Mouse (Mus musculus): Measurements from ENCODE around the gene Slfn1. TPM values are rescaled to one million over a fixed set of nuclear protein-coding genes. Genes with fewer than 3 reads are reported as not detected.
"Not testable (repeated sequence)": the region's sequence is repeated elsewhere in the genome, so short reads cannot be mapped to it uniquely, and the experiment has no call there.

Gene Slfn1
- polyA plus RNA-seq, 1 experiment from 2014 or later: 0.41 TPM

GRCm38 (mm10) chr11:83121131-83121685, 4.6 kb downstream of the Slfn1 start:
- H3K9me3 ChIP-seq: no peaks in the 10 kb centered on the region
- no peak overlapping the region for H3K27ac ChIP-seq
- no peak overlapping the region for H3K4me3 ChIP-seq
- H3K4me1 ChIP-seq: no peaks in the 10 kb centered on the region
- H3K9ac ChIP-seq: no peak overlapping the region
- no peaks in the 10 kb centered on the region for H3K36me3 ChIP-seq
- no peaks in the 10 kb centered on the region for H3K27me3 ChIP-seq
- no peak overlapping the region for H3K4me2 ChIP-seq
- 89% methylated on average over 3 of the region's 3 CpGs for WGBS
- no peak for ATAC-seq (ENCODE audit: insufficient number of reproducible peaks, low FRiP score, low TSS enrichment, low read depth)

- H3K27me3 ChIP-seq: no peaks in the 10 kb centered on the region
- no peaks in the 10 kb centered on the region for H3K4me1 ChIP-seq
- no peaks in the 10 kb centered on the region for H3K36me3 ChIP-seq
- H3K9me3 ChIP-seq: no peaks in the 10 kb centered on the region
- H3K9ac ChIP-seq: no peak overlapping the region
- no peak overlapping the region for H3K27ac ChIP-seq
- H3K4me3 ChIP-seq: no peak overlapping the region
- 75% methylated on average over 4 of the region's 4 CpGs for WGBS
- ATAC-seq (ENCODE audit: insufficient number of reproducible peaks, low FRiP score, low TSS enrichment, low read depth): no peak
- H3K4me2 ChIP-seq: no peak overlapping the region
These were observed 6.5 kb downstream of the Slfn1 start for GRCm38 (mm10) chr11:83123198-83123597.

- no peaks in the 10 kb centered on the region for H3K36me3 ChIP-seq
These were observed 8.3 kb downstream of the Slfn1 start for GRCm38 (mm10) chr11:83124906-83125305.

GRCm38 (mm10) chr11:83125633-83126032, 9.0 kb downstream of the Slfn1 start:
- H3K27me3 ChIP-seq; H3K4me2 ChIP-seq; ATAC-seq (ENCODE audit: insufficient number of reproducible peaks, low FRiP score, low TSS enrichment, low read depth); H3K27ac ChIP-seq; H3K4me1 ChIP-seq; H3K9ac ChIP-seq; H3K9me3 ChIP-seq; H3K36me3 ChIP-seq; H3K4me3 ChIP-seq: not testable (repeated sequence)
- WGBS: 100% methylated on average over 1 of the region's 1 CpGs

More at GRCm38 (mm10) chr11:83124906-83125305, 8.3 kb downstream of the Slfn1 start:
- no peak for ATAC-seq (ENCODE audit: insufficient number of reproducible peaks, low FRiP score, low TSS enrichment, low read depth)
- Histone ChIP-seq H3K4me2 (no peak overlapping the region), H3K27me3 (no peaks in the 10 kb centered on the region), H3K27ac (no peak overlapping the region), H3K4me3 (no peak overlapping the region), H3K9me3 (no peaks in the 10 kb centered on the region), H3K4me1 (no peaks in the 10 kb centered on the region), H3K9ac (no peak overlapping the region)
- whole genome bisulfite sequencing: 72% methylated on average over 2 of the region's 2 CpGs

GRCm38 (mm10) chr11:83137253-83137652, 20.6 kb downstream of the Slfn1 start:
- not testable (repeated sequence) for ATAC-seq (ENCODE audit: insufficient number of reproducible peaks, low FRiP score, low TSS enrichment, low read depth); H3K4me3 ChIP-seq; H3K9ac ChIP-seq; H3K4me1 ChIP-seq; H3K27me3 ChIP-seq; H3K4me2 ChIP-seq; H3K9me3 ChIP-seq; H3K27ac ChIP-seq; H3K36me3 ChIP-seq
- WGBS: 100% methylated on average over 1 of the region's 2 CpGs

GRCm38 (mm10) chr11:83148939-83149338, 32.3 kb downstream of the Slfn1 start:
- not testable (repeated sequence) for H3K4me1 ChIP-seq; H3K27ac ChIP-seq; H3K27me3 ChIP-seq; H3K4me3 ChIP-seq; H3K4me2 ChIP-seq; H3K9me3 ChIP-seq; ATAC-seq (ENCODE audit: insufficient number of reproducible peaks, low FRiP score, low TSS enrichment, low read depth); H3K9ac ChIP-seq; H3K36me3 ChIP-seq
- WGBS: no CpG with 5 or more reads among the region's 1 CpGs

Other genes with a start within 250 kb of the Slfn1 start
- 11.4 and 12.5 TPM in 2 replicates for gene Rffl, start 245.6 kb upstream of the Slfn1 start, polyA plus RNA-seq (2015; fragmentation: Nextera tagmentation; extraction: Ambion mirVana)
- gene Rad51d, start 226.2 kb upstream of the Slfn1 start, polyA plus RNA-seq (2015; fragmentation: Nextera tagmentation; extraction: Ambion mirVana): 12.7 and 15.4 TPM in 2 replicates
- 0.12 and 0.37 TPM in 2 replicates for gene Fndc8, start 224.7 kb upstream of the Slfn1 start, polyA plus RNA-seq (2015; fragmentation: Nextera tagmentation; extraction: Ambion mirVana)
- gene Nle1, start 208.4 kb upstream of the Slfn1 start, polyA plus RNA-seq (2015; fragmentation: Nextera tagmentation; extraction: Ambion mirVana): 31.6 and 32.4 TPM in 2 replicates
- gene Unc45b, start 206.3 kb upstream of the Slfn1 start, polyA plus RNA-seq (2015; fragmentation: Nextera tagmentation; extraction: Ambion mirVana): 15.6 and 35.8 TPM in 2 replicates
- 3.1 and 3.4 TPM in 2 replicates for gene Slfn5, start 165.5 kb upstream of the Slfn1 start, polyA plus RNA-seq (2015; fragmentation: Nextera tagmentation; extraction: Ambion mirVana)
- gene Slfn9, start 125.0 kb upstream of the Slfn1 start, polyA plus RNA-seq (2015; fragmentation: Nextera tagmentation; extraction: Ambion mirVana): 15.0 and 18.5 TPM in 2 replicates
- gene Slfn8, start 96.0 kb upstream of the Slfn1 start, polyA plus RNA-seq (2015; fragmentation: Nextera tagmentation; extraction: Ambion mirVana): 0.68 and 0.87 TPM in 2 replicates
- gene Slfn2, start 51.7 kb upstream of the Slfn1 start, polyA plus RNA-seq (2015; fragmentation: Nextera tagmentation; extraction: Ambion mirVana): 5.0 and 6.3 TPM in 2 replicates
- 0.30 and 0.31 TPM in 2 replicates for gene Slfn4, start 58.3 kb downstream of the Slfn1 start, polyA plus RNA-seq (2015; fragmentation: Nextera tagmentation; extraction: Ambion mirVana)
- 0.93 and 1.0 TPM in 2 replicates for gene Slfn3, start 74.5 kb downstream of the Slfn1 start, polyA plus RNA-seq (2015; fragmentation: Nextera tagmentation; extraction: Ambion mirVana)
- gene Slfn14, start 169.9 kb downstream of the Slfn1 start, polyA plus RNA-seq (2015; fragmentation: Nextera tagmentation; extraction: Ambion mirVana): 0.10 and 0.18 TPM in 2 replicates
- 47.8 and 48.9 TPM in 2 replicates for gene Ap2b1, start 182.2 kb downstream of the Slfn1 start, polyA plus RNA-seq (2015; fragmentation: Nextera tagmentation; extraction: Ambion mirVana)
- gene Pex12, start 185.7 kb downstream of the Slfn1 start, polyA plus RNA-seq (2015; fragmentation: Nextera tagmentation; extraction: Ambion mirVana): 13.2 and 14.1 TPM in 2 replicates

All from limb, embryonic 15.5 days (tissue).